Mouse (Mus musculus): Measurements from ENCODE around the gene Ift46. TPM values are rescaled to one million over a fixed set of nuclear protein-coding genes. Genes with fewer than 3 reads are reported as not detected.

The Ift46 gene
- total and polyA plus RNA-seq, 3 experiments = 30.2 to 51.9 TPM; not detected in 1

- Histone ChIP-seq H3K79me2 (ENCODE audit: control insufficient read depth, insufficient read depth, low read length, poor library complexity) (no peaks in the 10 kb centered on the region), H3K9me3 (replicated peaks; ENCODE audit: insufficient read depth, low read length) (no peaks in the 10 kb centered on the region), H3K9ac (ENCODE audit: control insufficient read depth, low read depth, low read length, poor library complexity, severe bottlenecking) (no peak overlapping the region), H3K4me1 (ENCODE audit: control insufficient read depth in 1 of 2, insufficient read depth in 2 of 2, low read length in 2 of 2) (peaks cover under 1 to 8% of the 10 kb centered on the region in 2 experiments), H3K36me3 (ENCODE audit: control insufficient read depth in 1 of 2, insufficient read depth in 2 of 2, low read length in 2 of 2) (peaks cover 0 to 3% of the 10 kb centered on the region in 2 experiments; a peak in 2 of 4 replicates), H3K4me3 (ENCODE audit: control insufficient read depth in 1 of 2, insufficient read depth in 1 of 2, low read depth in 2 of 2, low read length in 2 of 2) (no peak overlapping the region), H3K27me3 (ENCODE audit: control insufficient read depth in 1 of 2, insufficient read depth in 2 of 2, low read length in 2 of 2) (no peaks in the 10 kb centered on the region; a peak in 1 of 4 replicates), H3K27ac (ENCODE audit: control insufficient read depth, low read depth, low read length) (no peak overlapping the region)
- no peak for DNase-seq (ENCODE audit: low read depth, low spot score)
- no peak for TF ChIP-seq ZC3H11A (IDR thresholded peaks at IDR 0.05; ENCODE audit: low read depth, low read length)
- TF ChIP-seq NRF1 (IDR thresholded peaks at IDR 0.05; ENCODE audit: insufficient read depth, low read depth, low read length, poor library complexity, severe bottlenecking) = no peak
- no peak for TF ChIP-seq ZNF384 (IDR thresholded peaks at IDR 0.05; ENCODE audit: low read depth, low read length)
- no peak for TF ChIP-seq MYB (IDR thresholded peaks at IDR 0.05; ENCODE audit: low read depth, low read length)
- TF ChIP-seq RCOR1 (IDR thresholded peaks at IDR 0.05; ENCODE audit: low read depth, low read length) = no peak
- no peak for TF ChIP-seq MAX (IDR thresholded peaks at IDR 0.05; ENCODE audit: low read length)
- no peak for TF ChIP-seq GABPA (IDR thresholded peaks at IDR 0.05; ENCODE audit: low read depth, low read length)
- TF ChIP-seq USF2 (IDR thresholded peaks at IDR 0.05; ENCODE audit: borderline replicate concordance in 1 of 2, insufficient read depth in 1 of 2, low read depth in 1 of 2, low read length in 2 of 2) = no peak
- TF ChIP-seq POLR2AphosphoS2 (IDR thresholded peaks at IDR 0.05; ENCODE audit: low read length) = no peak
- no peak for TF ChIP-seq TBP (IDR thresholded peaks at IDR 0.05; ENCODE audit: low read depth, low read length)
- no peak for TF ChIP-seq E2F4 (IDR thresholded peaks at IDR 0.05; ENCODE audit: borderline replicate concordance, low read depth, low read length)
Measured at GRCm38 (mm10) chr9:44726431-44727146, 41.1 kb upstream of the Ift46 start.

GRCm38 (mm10) chr9:44727441-44727840, 40.3 kb upstream of the Ift46 start:
- Histone ChIP-seq H3K9ac (ENCODE audit: control insufficient read depth, low read depth, low read length, poor library complexity, severe bottlenecking) (no peak overlapping the region), H3K4me1 (ENCODE audit: control insufficient read depth in 1 of 2, insufficient read depth in 2 of 2, low read length in 2 of 2) (peaks cover 6% of the 10 kb centered on the region in 2 experiments), H3K27me3 (ENCODE audit: control insufficient read depth in 1 of 2, insufficient read depth in 2 of 2, low read length in 2 of 2) (no peaks in the 10 kb centered on the region; a peak in 1 of 4 replicates), H3K9me3 (replicated peaks; ENCODE audit: insufficient read depth, low read length) (no peaks in the 10 kb centered on the region), H3K4me3 (ENCODE audit: control insufficient read depth in 1 of 2, insufficient read depth in 1 of 2, low read depth in 2 of 2, low read length in 2 of 2) (no peak overlapping the region), H3K36me3 (ENCODE audit: control insufficient read depth in 1 of 2, insufficient read depth in 2 of 2, low read length in 2 of 2) (peaks cover 0 to 9% of the 10 kb centered on the region in 2 experiments; a peak in 2 of 4 replicates), H3K79me2 (ENCODE audit: control insufficient read depth, insufficient read depth, low read length, poor library complexity) (no peaks in the 10 kb centered on the region), H3K27ac (ENCODE audit: control insufficient read depth, low read depth, low read length) (no peak overlapping the region)
- TF ChIP-seq CHD1 (IDR thresholded peaks at IDR 0.05; ENCODE audit: low read depth, low read length) (no peak), MYB (IDR thresholded peaks at IDR 0.05; ENCODE audit: low read depth, low read length) (no peak), TBP (IDR thresholded peaks at IDR 0.05; ENCODE audit: low read depth, low read length) (no peak), SMC3 (IDR thresholded peaks at IDR 0.05; ENCODE audit: low read depth, low read length) (no peak), BHLHE40 (IDR thresholded peaks at IDR 0.05; ENCODE audit: borderline replicate concordance, low read depth, low read length) (no peak), HCFC1 (IDR thresholded peaks at IDR 0.05; ENCODE audit: low read depth, low read length) (no peak), GABPA (IDR thresholded peaks at IDR 0.05; ENCODE audit: low read depth, low read length) (no peak), TAL1 (IDR thresholded peaks at IDR 0.05; ENCODE audit: low read length) (no peak), GATA1 (IDR thresholded peaks at IDR 0.05; ENCODE audit: low read depth, low read length) (no peak)
- DNase-seq (ENCODE audit: low read depth, low spot score) = no peak
